ENCODE assay signal across 12 mouse cellular contexts in genomic region chr12:118376521-118377493, GRCm38 (mm10).
A peak's percentile ranks its signal among the peaks of the same experiment; 100 is the strongest.
DNase-seq lines count a peak whose midpoint lies in the region; ATAC-seq and TF ChIP-seq lines count a peak whose summit lies in the region.
"Had no signal": no experiment of that assay in that cellular context is flagged by ENCODE, and none has a peak within 500 bp of the region (broad histone marks: within the 10 kb centered on the region; RNA-seq: fewer than 3 reads in every experiment).

No protein-coding gene starts in this region.

- H3K9ac ChIP-seq in neural tube, embryonic 15.5 days (replicated peaks): no peak overlapping the region
- H3K9ac ChIP-seq in liver, embryonic 11.5 days (ENCODE audit: low read depth, low read length): no peak overlapping the region
- H3K9ac ChIP-seq: lung, embryonic 15.5 days had no signal

- TF ChIP-seq CTCF in gastrocnemius, adult 2 months (IDR thresholded peaks at IDR 0.05): no peak

- ATAC-seq in neural tube, embryonic 15.5 days (ENCODE audit: low FRiP score): no peak
- peak; percentile 61 for ATAC-seq in liver, embryonic 11.5 days (replicated peaks; ENCODE audit: low FRiP score)
- ATAC-seq: Patski had no signal

- H3K4me2 ChIP-seq in neural tube, embryonic 15.5 days: no peak overlapping the region
- H3K4me2 ChIP-seq in liver, embryonic 11.5 days: peak overlapping the region; percentile 31
- H3K4me2 ChIP-seq: lung, embryonic 15.5 days had no signal

- H3K4me1 ChIP-seq in neural tube, embryonic 15.5 days: no peaks in the 10 kb centered on the region
- no peaks in the 10 kb centered on the region; the same call in 1 of the 2 replicates for H3K4me1 ChIP-seq in liver, embryonic 11.5 days (replicated peaks; ENCODE audit: control insufficient read depth, insufficient read depth, low read length)
- H3K4me1 ChIP-seq: lung, embryonic 15.5 days had no signal

- DNase-seq in neural tube, embryonic 10.5 days (ENCODE audit: extremely low spot score, low spot score): peak; percentile 21
- DNase-seq in liver, embryonic 11.5 days (ENCODE audit: low spot score): peak; percentile 34
- peak; percentile 78 for DNase-seq in natural killer cell, adult 2 months (ENCODE audit: low spot score in 2 of 2)
- DNase-seq in thymus, postnatal 36 days: peak; percentile 65 to 79
- DNase-seq in frontal cortex, postnatal 10 days (ENCODE audit: low spot score in 2 of 2): no peak
- no peak for DNase-seq in gastrocnemius, adult 2 months
- DNase-seq in retina, embryonic 14.5 days (ENCODE audit: low spot score): no peak
- DNase-seq: cerebellum, postnatal 10 days; kidney, adult 9 months had no signal

- intact Hi-C loops in gastrocnemius, adult 2 months (cut with DNase I): no loop called here

- WGBS in neural tube, embryonic 15.5 days: 86% methylated on average over 14 of the region's 14 CpGs
- 46% methylated on average over 14 of the region's 14 CpGs for WGBS in liver, embryonic 11.5 days

- H3K36me3 ChIP-seq in neural tube, embryonic 15.5 days: no peaks in the 10 kb centered on the region
- H3K36me3 ChIP-seq in liver, embryonic 11.5 days (ENCODE audit: control insufficient read depth, insufficient read depth, low read length): no peaks in the 10 kb centered on the region
- H3K36me3 ChIP-seq: lung, embryonic 15.5 days had no signal

- no peaks in the 10 kb centered on the region for H3K27me3 ChIP-seq in neural tube, embryonic 15.5 days (replicated peaks)
- no peaks in the 10 kb centered on the region for H3K27me3 ChIP-seq in liver, embryonic 11.5 days (replicated peaks; ENCODE audit: control insufficient read depth, insufficient read depth, low read length)
- H3K27me3 ChIP-seq: lung, embryonic 15.5 days had no signal

- no peak overlapping the region for H3K27ac ChIP-seq in neural tube, embryonic 15.5 days (replicated peaks)
- no peak overlapping the region for H3K27ac ChIP-seq in liver, embryonic 11.5 days (ENCODE audit: low read depth, low read length)
- H3K27ac ChIP-seq in gastrocnemius, adult 2 months: no peak overlapping the region
- H3K27ac ChIP-seq: lung, embryonic 15.5 days had no signal

- H3K9me3 ChIP-seq in neural tube, embryonic 15.5 days (replicated peaks): no peaks in the 10 kb centered on the region
- no peaks in the 10 kb centered on the region for H3K9me3 ChIP-seq in liver, embryonic 11.5 days (ENCODE audit: control insufficient read depth, low read length)
- H3K9me3 ChIP-seq: lung, embryonic 15.5 days had no signal

- H3K4me3 ChIP-seq in neural tube, embryonic 15.5 days (replicated peaks): no peak overlapping the region
- no peak overlapping the region for H3K4me3 ChIP-seq in liver, embryonic 11.5 days (ENCODE audit: low read depth, low read length)
- H3K4me3 ChIP-seq in gastrocnemius, adult 2 months: no peak overlapping the region
- H3K4me3 ChIP-seq: lung, embryonic 15.5 days had no signal

Comparison
In these comparisons a context has a peak if more than half of its experiments do, and no peak if none do; other contexts are left out.
1. DNase-seq: peak in neural tube, embryonic 10.5 days (single experiment), liver, embryonic 11.5 days (single experiment), natural killer cell, adult 2 months (2 of 2) and thymus, postnatal 36 days (2 of 2); none in frontal cortex, postnatal 10 days (0 of 2), gastrocnemius, adult 2 months (single experiment) and retina, embryonic 14.5 days (single experiment).